Mouse (Mus musculus) lung, postnatal 14 days (tissue): ENCODE data around the gene Arpc5l.
"Not testable (repeated sequence)": the region's sequence is repeated elsewhere in the genome, so short reads cannot be mapped to it uniquely, and the experiment has no call there.

ENCODE experiments used
- DNase-seq: peaks from one replicate; pipeline ENCODE4 v3.0.0; 2021

Arpc5l gene

GRCm38 (mm10) chr2:39000587-39000919, 4.6 kb upstream of the Arpc5l start:
- DNase-seq, result no peak

DNA sequence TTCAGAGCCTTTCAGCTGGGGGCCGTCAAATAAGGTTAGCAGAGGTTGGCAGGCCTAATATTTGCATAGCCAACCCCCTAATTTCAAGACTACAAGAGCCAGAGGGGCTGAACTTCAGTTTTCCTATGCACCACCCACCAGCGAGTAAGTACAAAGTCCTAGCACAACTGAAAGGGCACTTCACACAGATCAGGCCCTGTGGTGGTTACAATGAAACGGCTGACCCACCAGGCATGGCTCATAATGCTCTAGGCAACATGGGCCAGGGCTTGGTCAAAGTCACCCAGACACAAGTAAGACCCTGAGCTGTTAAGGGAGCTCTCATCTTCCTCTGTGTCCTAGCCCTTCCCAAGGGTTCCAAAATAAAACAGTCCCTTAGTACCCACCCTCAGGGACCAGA, 3.3 kb upstream of the Arpc5l start:
- no peak for DNase-seq

DNA sequence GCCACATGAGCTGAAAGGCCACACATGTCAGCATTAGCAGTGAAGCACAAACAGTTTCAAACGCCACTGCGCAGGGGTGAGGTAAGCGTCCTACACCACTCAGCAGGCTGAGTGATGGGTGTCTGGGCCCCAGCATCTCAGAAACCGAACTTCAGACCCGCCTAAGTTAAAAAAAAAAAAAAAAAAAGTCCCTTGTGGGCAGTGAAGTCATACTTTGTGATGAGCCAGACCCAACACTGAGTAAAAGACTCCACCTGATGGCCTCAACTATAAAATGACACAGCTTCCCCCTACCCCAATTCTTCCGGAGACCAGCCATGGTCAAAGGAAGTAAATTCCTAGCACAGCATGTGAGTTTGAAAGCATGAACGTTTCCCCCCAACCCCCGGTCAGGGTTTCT, 2.0 kb upstream of the Arpc5l start:
- no peak for DNase-seq

DNA sequence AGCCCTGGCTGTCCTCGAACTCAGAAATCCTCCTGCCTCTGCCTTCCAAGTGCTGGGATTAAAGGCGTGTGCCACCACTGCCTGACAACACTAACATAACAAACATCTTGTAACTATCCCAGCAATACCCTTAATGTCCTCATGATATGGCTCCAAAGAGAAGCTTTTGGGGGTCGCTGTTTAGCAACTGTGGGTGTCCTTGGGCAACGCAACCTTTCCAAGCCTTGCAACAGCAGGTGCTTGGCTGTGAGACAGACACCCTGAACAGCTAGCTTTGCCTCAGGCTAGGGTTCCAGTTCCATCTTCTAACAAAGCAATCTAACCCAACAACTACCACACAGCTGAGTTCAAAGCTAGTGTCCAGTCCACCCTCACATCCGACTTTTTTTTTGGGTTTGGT, 1.6 kb upstream of the Arpc5l start:
- no peak for DNase-seq

- no peak for DNase-seq
Observed at GRCm38 (mm10) chr2:39004372-39004771, 776 bp upstream of the Arpc5l start.

GRCm38 (mm10) chr2:39005574-39006079, 479 bp downstream of the Arpc5l start, which contains the start of gene Rpl35:
Rpl35 (minus strand) TSS chr2:39005624.
- peak; percentile 55 for DNase-seq

GRCm38 (mm10) chr2:39006149-39006730, 1.1 kb downstream of the Arpc5l start:
- DNase-seq, result no peak

- DNase-seq, result peak; percentile 96
Observed at GRCm38 (mm10) chr2:39007865-39008264, 2.7 kb downstream of the Arpc5l start.

DNA sequence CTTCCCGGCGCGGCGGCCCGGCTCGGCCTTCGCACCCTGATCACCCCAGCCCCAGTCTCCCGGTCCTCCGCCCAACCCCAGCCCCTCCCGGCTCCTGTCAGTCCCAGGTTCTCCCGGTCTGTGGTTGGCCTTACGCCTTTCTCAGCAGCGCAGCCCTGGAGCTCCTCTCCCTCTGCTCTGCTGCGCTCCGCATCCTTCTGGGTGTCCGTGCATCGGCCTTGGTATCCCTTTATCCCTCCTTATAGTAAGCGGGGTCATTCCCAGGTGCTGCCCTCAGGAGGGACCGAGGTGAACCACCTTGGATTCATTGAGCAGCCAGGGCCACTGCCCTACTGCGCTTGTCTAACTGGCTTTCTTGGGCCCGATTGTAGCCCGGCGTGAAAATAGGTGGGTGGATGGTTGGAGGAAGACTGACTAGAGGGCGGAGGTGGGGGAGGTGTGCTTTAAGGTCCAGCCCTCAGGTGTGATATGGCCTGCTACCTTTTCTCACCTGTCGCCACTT, 3.3 kb downstream of the Arpc5l start:
- no peak for DNase-seq

- peak; percentile 36 for DNase-seq
Observed at GRCm38 (mm10) chr2:39008954-39009365, 3.8 kb downstream of the Arpc5l start.

GRCm38 (mm10) chr2:39010144-39010543, 5.0 kb downstream of the Arpc5l start:
- not testable (repeated sequence) for DNase-seq

- no peak for DNase-seq
Observed at GRCm38 (mm10) chr2:39011264-39011663, 6.1 kb downstream of the Arpc5l start.

DNA sequence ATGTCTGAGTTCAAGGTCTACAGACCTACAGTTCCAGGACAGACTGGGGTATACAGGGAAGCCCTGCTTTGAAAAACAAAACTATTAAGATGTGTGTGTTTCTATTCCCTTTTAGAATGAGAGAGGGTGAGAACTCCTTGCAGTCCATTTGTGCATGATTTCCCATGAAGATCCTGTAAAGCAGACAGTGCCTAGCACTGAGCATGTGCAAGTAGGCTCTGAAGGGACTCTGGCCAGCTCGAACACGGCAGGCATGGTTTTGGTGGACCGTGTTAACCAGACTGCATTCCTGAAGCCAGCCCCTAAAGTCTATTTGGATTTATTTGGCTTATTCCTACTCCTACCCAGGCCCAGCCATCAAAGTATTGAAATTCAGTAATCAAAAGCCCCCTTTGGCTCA, 6.8 kb downstream of the Arpc5l start:
- DNase-seq, result no peak

GRCm38 (mm10) chr2:39012768-39013279, 7.7 kb downstream of the Arpc5l start:
- DNase-seq, result no peak

GRCm38 (mm10) chr2:39016581-39016980, 11.4 kb downstream of the Arpc5l start:
- no peak for DNase-seq

GRCm38 (mm10) chr2:39020004-39020403, 14.9 kb downstream of the Arpc5l start:
- no peak for DNase-seq

DNA sequence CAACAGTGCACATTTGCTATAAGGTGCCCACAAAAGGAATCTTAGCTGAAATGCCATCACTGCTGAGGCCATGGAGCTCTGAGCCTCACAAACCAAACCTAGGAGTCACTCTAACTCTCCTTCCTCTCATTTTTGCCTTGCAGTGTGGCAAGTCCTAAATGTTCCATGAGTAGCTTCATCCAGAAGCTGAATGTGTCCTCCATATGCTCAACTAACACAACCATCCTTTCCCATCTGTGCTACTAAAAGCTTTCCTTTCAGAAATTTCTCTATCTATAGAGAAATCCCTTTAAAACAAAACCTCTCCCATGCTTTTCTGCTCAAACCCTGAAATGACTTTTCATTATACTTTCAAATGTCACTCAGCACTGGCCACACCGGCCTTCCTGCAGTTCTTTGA, 26.5 kb downstream of the Arpc5l start:
- DNase-seq, result no peak

- no peak for DNase-seq
Observed at GRCm38 (mm10) chr2:39040215-39040614, 35.1 kb downstream of the Arpc5l start.

DNA sequence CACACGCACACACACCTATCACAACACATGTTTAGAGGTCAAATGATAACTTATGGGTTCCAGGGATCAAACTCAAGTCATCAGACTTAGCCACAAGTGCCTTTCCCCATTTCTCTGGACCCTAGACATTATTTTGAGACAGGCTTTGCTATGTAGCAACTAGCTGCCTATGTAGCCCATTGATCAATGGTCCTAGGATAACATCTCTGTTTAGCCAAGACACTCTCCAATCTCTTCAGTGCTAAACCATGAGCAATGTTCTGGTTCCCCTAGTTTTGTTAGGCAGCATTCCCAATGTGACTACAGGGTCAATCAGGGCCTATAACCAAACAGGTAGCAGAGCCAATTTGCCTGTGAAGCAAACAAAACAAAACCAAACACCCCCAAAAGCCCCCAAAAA, 43.4 kb downstream of the Arpc5l start:
- no peak for DNase-seq

DNA sequence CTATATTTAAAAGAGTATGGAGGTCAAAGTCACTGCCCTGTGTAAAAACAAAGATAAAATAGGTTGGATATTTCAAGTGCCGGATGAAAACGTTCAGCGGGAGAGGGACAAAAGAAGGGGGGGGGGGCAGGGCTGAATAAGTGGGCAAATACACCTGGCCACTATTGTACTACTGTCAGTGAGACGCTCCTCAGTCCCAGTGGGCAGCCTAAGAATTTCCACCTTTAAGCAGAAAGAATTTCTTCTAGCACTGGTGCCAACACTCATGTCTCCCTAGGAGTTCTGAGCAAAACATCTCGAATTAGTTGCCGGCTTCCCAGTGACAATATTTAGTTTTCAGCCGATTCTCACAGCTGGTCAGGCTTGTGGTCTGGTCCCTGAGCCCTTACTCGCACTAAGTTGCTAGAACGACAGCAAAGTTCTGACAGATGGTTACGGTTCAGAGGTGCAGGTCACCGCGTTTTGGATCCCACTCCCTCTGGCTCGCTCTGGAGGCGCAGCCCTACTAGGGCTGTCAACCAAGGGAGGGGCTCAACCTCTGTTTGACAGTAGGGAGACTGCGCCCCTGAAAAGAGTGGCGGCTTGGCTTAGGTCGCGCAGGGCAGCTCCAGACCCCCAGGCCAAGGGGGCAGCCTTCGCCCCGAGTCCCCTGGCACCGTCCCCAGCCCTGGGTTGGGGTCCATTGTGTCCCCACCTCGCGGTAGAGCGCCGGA, 59.7 kb downstream of the Arpc5l start:
- DNase-seq, result no peak
